Mouse (Mus musculus): ENCODE results near the gene Mlxipl.
"Not testable (repeated sequence)": the region's sequence is repeated elsewhere in the genome, so short reads cannot be mapped to it uniquely, and the experiment has no call there.

Mlxipl gene

GRCm38 (mm10) chr5:135089653-135090052 is at the start of gene Mlxipl:
Mlxipl (plus strand) TSS chr5:135089890.
- in situ Hi-C loops (cut with MboI, MseI), result no loop called here

DNA sequence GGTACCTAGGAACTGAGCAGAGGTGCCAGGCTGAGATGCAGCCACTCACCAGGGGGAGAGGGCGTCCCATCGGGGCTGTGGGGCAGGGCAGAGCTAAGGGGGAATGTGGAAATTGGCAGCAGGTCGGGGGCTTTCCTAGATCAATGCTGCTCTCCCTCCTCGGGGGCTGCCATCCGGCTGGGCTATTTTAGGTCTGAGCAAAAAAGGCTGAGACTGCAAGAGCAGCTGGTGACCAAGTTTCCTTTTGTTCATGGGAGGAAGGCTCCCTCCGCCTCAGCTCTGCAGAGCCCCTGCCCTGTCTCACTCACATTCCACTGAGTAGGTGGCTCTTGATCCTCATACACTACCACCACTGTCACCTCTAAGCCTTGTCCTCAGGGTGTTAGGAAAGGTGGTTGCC is 49.6 kb upstream of the Mlxipl start:
- in situ Hi-C loops (cut with MboI, MseI), result no loop called here

DNA sequence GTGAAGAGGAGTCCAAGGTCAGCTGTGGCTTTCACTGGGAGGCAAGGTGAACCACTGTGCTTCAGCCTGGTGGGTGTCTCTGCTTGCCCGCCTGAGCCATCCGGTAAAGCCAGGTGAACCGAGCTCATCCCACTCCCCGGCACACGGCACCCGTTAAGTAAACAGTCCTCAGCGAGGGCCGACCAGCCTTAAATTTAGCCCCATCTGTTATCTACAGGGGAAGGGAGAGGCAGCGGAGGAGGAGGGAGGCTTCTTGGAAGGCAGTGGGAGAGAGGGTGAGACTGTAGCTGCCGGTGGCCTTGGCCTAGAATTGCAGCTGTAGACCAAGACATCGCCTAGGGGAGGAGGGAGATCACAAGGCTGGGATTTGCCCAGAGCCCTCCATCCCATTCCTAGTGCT is 48.9 kb upstream of the Mlxipl start:
- in situ Hi-C loops (cut with MboI, MseI), result no loop called here

DNA sequence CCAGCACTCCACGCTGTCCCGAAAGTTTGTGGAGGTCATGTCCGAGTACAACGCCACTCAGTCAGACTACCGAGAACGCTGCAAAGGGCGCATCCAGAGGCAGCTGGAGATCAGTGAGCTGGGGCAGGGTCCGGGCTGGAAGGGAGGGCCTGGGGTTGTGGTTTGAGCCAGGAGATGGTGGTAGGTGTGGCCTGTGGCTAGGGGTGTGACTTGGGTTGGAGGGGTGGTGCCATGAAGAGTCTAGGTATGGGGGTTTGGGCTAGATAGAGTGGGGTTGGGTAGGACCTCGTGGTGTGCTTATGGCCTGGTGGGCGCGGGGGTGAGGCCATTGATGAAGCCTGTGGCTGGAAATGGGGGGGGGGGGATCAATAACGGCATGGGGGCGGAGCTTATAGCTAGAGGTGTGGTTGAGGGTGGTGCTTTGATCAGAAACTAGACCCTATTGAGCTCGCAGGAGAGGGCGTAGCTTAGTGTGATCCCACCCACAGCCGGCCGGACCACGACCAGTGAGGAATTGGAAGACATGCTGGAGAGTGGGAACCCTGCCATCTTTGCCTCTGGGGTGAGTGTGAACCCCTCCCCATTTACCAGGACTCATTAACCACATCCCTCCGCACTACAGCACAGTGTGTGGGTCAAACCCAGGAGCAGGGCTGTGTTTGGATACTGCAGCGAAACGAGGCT is 47.4 kb upstream of the Mlxipl start:
- in situ Hi-C loops (cut with MboI, MseI), result no loop called here

- in situ Hi-C loops (cut with MboI, MseI), result no loop called here
Observed at GRCm38 (mm10) chr5:135044575-135044974, 45.1 kb upstream of the Mlxipl start.

- in situ Hi-C loops (cut with MboI, MseI), result no loop called here
Observed at GRCm38 (mm10) chr5:135048539-135048938, 41.2 kb upstream of the Mlxipl start.

DNA sequence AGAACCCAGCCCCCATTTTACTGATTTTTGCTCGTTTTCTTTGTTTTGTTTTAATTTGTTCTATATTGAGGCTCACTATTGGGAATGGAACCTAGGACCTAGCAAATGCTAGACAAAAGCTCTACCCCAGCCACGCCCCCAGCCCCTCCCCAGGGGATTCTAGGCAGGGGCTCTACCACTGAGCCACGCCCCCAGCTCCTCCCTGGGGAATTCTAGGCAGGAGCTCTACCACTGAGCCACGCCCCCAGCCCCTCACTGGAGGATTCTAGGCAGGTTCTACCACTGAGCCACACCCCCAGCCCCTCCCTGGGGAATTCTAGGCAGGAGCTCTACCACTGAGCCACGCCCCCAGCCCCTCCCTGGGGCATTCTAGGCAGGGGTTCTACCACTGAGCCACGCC is 40.4 kb upstream of the Mlxipl start:
- in situ Hi-C loops (cut with MboI, MseI), result not testable (repeated sequence)

- in situ Hi-C loops (cut with MboI, MseI), result no loop called here
Observed at GRCm38 (mm10) chr5:135053356-135053755, 36.3 kb upstream of the Mlxipl start.

DNA sequence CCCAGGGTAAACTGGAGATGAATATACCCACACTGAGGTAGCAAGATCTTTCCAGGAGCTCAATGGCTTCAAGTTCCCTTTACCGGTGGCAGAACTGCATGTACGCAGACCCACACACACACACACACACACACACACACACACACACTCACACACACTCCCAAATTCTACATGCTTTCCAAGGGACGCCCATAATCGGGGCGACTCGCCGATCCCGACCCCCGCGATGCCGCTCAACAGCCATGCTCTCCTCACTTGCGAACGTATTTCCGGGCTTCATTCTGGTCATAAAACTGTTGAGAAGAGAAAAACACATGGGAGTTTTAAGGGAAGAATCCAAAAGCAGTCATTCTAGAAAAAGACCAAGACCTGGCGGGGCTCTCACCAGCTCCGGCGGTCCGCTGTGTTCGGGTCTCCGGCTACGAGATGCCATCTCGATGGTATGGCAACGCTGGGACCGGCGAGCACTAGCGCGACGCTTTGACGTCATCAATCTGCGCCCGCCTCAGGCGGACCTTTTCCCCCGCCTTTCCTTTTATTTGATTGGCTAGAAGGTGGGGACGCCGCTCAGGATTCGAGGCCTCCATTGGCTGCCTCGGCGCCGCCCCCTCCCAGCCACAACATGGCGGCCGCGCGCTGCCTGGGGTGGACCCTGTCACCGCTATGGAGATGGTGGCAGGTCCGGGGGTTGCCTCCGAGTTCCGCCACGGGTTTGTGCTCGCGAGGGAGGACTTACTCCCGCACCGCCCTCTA is 25.9 kb upstream of the Mlxipl start, which contains the start of gene Dnajc30:
TSS of gene Dnajc30 (plus strand) at position 574 of the 753 bp plus-strand sequence.
- in situ Hi-C loops (cut with MboI, MseI), result no loop called here

GRCm38 (mm10) chr5:135064382-135064766 is 25.3 kb upstream of the Mlxipl start:
- in situ Hi-C loops (cut with MboI, MseI), result no loop called here

- in situ Hi-C loops (cut with MboI, MseI), result not testable (repeated sequence)
Observed at GRCm38 (mm10) chr5:135064909-135065446, 24.7 kb upstream of the Mlxipl start, which contains the start of gene Bud23. Bud23 (minus strand) TSS chr5:135064959.

DNA sequence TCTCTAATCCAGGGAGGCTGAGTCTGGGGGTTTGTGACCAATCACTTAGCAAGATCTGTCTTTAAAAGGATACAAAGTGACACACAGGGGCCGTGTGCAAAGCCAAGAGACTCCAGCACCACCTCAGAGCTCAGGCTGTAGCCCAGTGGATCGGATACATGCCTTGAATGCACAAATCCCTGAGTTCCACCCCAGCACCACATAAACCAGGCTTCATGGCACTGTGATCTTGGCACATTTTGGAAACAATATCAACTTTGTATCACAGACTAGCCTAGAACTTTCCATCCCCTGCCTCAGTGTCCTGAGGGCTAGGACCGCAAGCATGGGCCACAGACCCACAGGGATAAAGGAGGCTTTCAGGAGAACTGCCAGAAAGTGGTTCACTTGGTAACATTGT is 23.7 kb upstream of the Mlxipl start:
- in situ Hi-C loops (cut with MboI, MseI), result no loop called here

DNA sequence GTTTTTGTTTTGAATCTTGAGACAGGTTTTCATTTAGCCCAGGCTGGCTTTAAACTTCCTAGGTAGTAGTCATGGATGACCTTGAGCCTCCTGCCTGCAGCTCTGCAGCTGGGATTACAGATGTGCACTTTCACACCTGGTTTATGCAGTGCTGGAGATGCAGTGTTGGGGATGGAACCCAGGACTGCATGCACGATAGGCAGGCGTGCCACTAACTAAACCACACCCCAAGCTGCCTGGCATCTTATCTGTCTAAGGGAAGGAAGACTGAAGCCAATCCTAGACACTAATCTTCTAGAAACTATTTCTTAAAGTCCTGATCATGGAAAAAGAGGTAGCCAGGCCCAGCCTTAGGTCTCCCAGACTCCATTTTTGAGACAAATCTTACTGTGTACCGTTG is 19.2 kb upstream of the Mlxipl start:
- in situ Hi-C loops (cut with MboI, MseI), result no loop called here

GRCm38 (mm10) chr5:135072061-135072460 is 17.6 kb upstream of the Mlxipl start:
- in situ Hi-C loops (cut with MboI, MseI), result no loop called here

- in situ Hi-C loops (cut with MboI, MseI), result no loop called here
Observed at GRCm38 (mm10) chr5:135072720-135073119, 17.0 kb upstream of the Mlxipl start.

DNA sequence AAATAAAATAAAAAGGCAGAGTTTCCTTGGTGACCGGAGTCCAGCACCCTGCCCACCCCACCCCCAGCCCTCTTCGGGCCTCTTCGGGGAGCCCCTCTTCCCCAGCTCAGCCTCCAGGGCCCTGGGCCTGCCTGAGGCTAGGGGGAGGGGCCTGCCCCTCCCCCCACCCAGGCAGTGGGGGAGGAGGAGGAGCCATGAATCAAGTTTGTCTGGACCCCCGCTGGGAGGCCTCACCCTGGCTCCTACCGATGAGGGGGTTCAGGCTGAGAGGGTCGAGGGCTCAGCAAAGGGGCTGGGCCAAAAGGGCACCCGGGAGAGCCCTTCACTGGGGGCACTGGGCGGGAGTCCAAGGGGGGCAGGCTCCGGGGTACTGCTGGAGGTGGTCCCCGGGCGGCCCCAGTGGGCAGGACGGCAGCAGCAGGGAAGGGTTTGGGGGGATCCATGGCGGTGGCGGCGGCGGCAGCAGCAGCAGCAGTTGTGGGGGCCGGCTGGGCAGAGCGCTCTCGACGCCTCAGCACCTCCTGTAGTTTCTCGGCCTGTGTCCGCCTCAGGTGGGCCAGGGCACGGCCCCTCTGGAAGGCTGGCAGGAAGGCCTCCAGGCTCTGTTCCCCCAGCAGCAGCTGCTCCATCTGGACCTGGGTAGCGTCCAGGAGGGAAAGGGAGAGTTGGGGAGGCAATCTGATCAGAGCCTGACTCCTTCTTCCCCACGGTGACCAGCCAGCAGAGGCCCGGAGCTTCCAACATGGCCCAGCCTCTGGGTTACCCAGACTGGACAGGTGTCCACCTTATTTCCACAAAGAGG is 16.1 kb upstream of the Mlxipl start:
- in situ Hi-C loops (cut with MboI, MseI), result no loop called here

GRCm38 (mm10) chr5:135075655-135076054 is 14.0 kb upstream of the Mlxipl start:
- in situ Hi-C loops (cut with MboI, MseI), result no loop called here

DNA sequence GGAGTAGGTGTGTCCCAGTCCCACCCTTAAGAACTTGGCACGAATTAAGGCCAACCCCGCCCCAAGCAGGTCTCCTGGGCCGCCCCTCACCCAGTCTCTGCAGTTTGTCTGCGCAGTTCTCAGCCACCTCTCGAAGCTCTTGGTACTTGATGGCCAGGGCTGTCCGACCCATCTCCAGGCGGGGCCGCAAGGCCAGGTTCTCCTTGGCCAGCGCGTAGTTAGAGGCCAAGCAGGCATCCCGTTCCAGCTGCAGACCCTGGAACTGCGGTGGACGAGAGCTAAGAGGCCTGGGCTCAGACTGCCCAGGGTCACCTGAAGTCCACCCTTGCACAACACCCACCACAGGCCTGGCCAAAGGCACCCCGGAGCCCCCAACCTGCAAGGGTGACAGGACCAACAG is 13.3 kb upstream of the Mlxipl start:
- in situ Hi-C loops (cut with MboI, MseI), result no loop called here

DNA sequence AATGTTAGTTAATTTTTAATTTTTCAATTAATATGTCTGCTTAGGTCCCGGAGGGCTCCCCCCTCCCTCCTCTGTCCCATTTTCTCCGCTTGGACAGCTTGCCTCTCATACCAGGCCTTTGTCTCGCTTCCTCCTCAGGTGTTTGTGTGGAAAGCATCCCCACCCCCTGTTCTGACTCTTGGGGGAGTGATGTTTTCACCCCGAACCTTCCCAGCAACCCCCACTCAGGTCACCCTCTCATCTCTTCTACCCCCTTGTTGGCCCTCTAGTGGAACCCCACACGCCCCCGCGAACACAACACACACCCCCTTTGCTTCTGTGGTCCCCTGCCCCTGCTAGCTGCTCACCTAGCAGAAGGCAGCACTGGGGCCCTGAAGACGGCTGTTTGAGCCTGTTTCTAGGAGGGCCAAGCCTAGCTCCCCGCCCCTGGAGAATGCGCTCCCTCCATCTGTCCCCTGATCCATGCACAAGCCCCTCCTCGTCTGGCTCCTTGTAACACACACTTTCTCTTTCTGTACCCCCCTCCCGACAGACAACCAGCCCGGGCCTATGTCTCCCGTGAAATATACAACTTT is 12.7 kb upstream of the Mlxipl start:
- in situ Hi-C loops (cut with MboI, MseI), result no loop called here

- in situ Hi-C loops (cut with MboI, MseI), result no loop called here
Observed at GRCm38 (mm10) chr5:135077564-135078481, 11.9 kb upstream of the Mlxipl start, which contains the start of gene Vps37d. Vps37d (minus strand) TSS chr5:135078266.

DNA sequence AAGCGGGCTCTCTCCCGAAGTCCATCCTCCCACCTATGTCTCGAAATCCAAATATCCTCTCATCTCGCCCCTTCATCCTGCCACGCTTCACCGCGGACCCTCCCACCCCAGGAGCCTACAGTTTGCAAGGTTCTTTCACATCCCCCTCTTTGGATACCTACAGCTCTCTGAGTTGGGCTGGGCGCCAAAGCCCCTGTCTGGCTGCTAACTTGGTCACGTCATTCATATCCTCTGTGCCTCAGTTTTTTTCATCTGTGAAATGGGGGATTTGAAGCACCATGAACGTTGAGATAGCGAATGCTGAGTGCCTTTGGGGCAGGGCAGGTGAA is 11.2 kb upstream of the Mlxipl start:
- in situ Hi-C loops (cut with MboI, MseI), result no loop called here
